Mouse (Mus musculus) testis, adult 2 months (tissue): ENCODE data around the gene Ube2t.

Source experiments
- CTCF ChIP-seq: fragments of 200-500 bp; IDR thresholded peaks from 2 replicates; pipeline ENCODE4 v1.5.1; 2012; ENCODE audit warnings: low read depth, mild to moderate bottlenecking, inconsistent platforms, low read length, moderate library complexity; ENCODE audit not compliant: control insufficient read depth, insufficient read depth, insufficient replicate concordance
- POLR2A ChIP-seq: fragments of 200-500 bp; IDR thresholded peaks from 2 replicates; pipeline ENCODE4 v1.6.1; 2012; ENCODE audit warnings: low read depth, mild to moderate bottlenecking, inconsistent platforms, low read length, moderate library complexity; ENCODE audit not compliant: control insufficient read depth

DNA sequence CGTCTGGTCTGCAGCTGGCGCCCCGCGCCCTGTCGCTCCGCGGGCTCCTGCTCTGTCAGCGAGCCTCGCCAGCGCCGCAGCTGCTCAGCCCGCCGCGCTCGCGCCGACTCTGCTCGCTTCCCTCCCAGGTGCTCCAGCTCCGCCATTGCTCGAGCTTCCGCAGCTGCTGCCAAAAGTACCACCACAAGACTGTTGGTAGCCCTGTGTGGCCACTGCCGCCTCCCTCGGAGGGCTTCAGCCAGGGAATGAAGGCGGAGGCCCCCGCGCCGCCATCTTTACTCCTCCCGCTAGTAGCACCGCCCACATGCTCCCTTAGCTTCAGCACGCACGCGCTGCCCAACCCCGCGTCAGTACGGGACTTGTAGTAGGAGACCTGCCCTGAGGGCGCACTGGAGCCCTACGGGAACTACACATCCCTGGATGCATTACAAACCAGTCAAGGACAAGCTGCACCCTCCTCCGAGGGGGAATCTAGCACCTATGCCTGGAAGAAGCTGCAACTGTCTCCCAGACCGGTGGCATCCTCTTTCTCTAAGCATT lies 6.7 kb upstream of the Ube2t start, which contains the start of gene Ppp1r12b:
- TF ChIP-seq CTCF (0 out of 2 replicates have a peak, but pooled peaks have one; percentile 14), POLR2A (peak; percentile 82)
